Mouse (Mus musculus) hindbrain, embryonic 13.5 days (tissue): ENCODE data around the gene Heatr5a. TPM values are rescaled to one million over a fixed set of nuclear protein-coding genes. Genes with fewer than 3 reads are reported as not detected.

ENCODE experiments used
- ATAC-seq: fragments of 200-750 bp; cut with Nextera tagmentation; 2 replicates; pipeline ENCODE4 v1.8.0; 2017; ENCODE audit warnings: moderate TSS enrichment; ENCODE audit not compliant: low FRiP score
- H3K27ac ChIP-seq: fragments of 300-500 bp; sonication (generic); 2 replicates; pipeline ENCODE4 v1.5.1; 2015; ENCODE audit warnings: inconsistent platforms, mild to moderate bottlenecking, moderate library complexity
- H3K27me3 ChIP-seq: fragments of 300-500 bp; sonication (generic); 2 replicates; pipeline ENCODE4 v1.6.1; 2015; ENCODE audit warnings: mild to moderate bottlenecking, inconsistent platforms
- H3K36me3 ChIP-seq: fragments of 300-500 bp; sonication (generic); 2 replicates; pipeline ENCODE4 v1.6.1; 2015; ENCODE audit warnings: mild to moderate bottlenecking, inconsistent platforms
- H3K4me1 ChIP-seq: fragments of 300-500 bp; sonication (generic); replicated peaks from 2 replicates; pipeline ENCODE4 v1.6.1; 2015; ENCODE audit warnings: inconsistent platforms
- H3K4me2 ChIP-seq: fragments of 300-500 bp; sonication (generic); 2 replicates; pipeline ENCODE4 v1.6.1; 2015; ENCODE audit warnings: inconsistent platforms, mild to moderate bottlenecking, moderate library complexity
- H3K4me3 ChIP-seq: fragments of 300-500 bp; sonication (generic); 2 replicates; pipeline ENCODE4 v1.5.1; 2015; ENCODE audit warnings: mild to moderate bottlenecking, inconsistent platforms
- H3K9ac ChIP-seq: fragments of 300-500 bp; sonication (generic); 2 replicates; pipeline ENCODE4 v1.6.1; 2015; ENCODE audit warnings: mild to moderate bottlenecking, inconsistent platforms
- H3K9me3 ChIP-seq: fragments of 300-500 bp; sonication (generic); 2 replicates; pipeline ENCODE4 v1.6.1; 2016; ENCODE audit warnings: inconsistent platforms
- WGBS: fragments of 180-500 bp; shearing (Covaris S2); methylation state at CpG from one replicate; pipeline ENCODE4 v1.1.7; 2015; 5-methylcytosine and 5-hydroxymethylcytosine counted together
- polyA plus RNA-seq: library from polyadenylated mRNA; unstranded; fragments of >200 nt; fragmentation: Nextera tagmentation; extraction: Ambion mirVana; gene quantifications from 2 replicates; pipeline ENCODE4 v1.2.1, GENCODE M21; 2015

Heatr5a gene
- polyA plus RNA-seq, 1 experiment from 2014 or later = 5.8 TPM

- Histone ChIP-seq H3K4me1 (peaks cover 22% of the 10 kb centered on the region), H3K9ac (peak overlapping the region; percentile 98), H3K4me2 (peak overlapping the region; percentile 78), H3K4me3 (peak overlapping the region; percentile 97), H3K9me3 (no peaks in the 10 kb centered on the region), H3K36me3 (peaks cover 4% of the 10 kb centered on the region), H3K27me3 (no peaks in the 10 kb centered on the region), H3K27ac (peak overlapping the region; percentile 99)
- WGBS = under 1% methylated on average over 12 of the region's 12 CpGs
- ATAC-seq = no peak; the same call in 1 of the 2 replicates
These were observed 141.1 kb downstream of the Heatr5a start for GRCm38 (mm10) chr12:51830077-51830402.

GRCm38 (mm10) chr12:51829290-51830076 is 141.6 kb downstream of the Heatr5a start, which contains the start of gene Hectd1:
TSS of gene Hectd1 (minus strand) at chr12:51829536.
- Histone ChIP-seq H3K9ac (peak within 1 kb of the TSS; percentile 98), H3K4me2 (peak within 1 kb of the TSS; percentile 78), H3K4me1 (peaks cover 22% of the 10 kb centered on the region), H3K27ac (peak within 1 kb of the TSS; percentile 99), H3K9me3 (no peaks in the 10 kb centered on the region), H3K27me3 (no peaks in the 10 kb centered on the region), H3K4me3 (peak within 1 kb of the TSS; percentile 97), H3K36me3 (peaks cover 10% of the 10 kb centered on the region)
- ATAC-seq = peak; percentile 93
- under 1% methylated on average over 58 of the region's 114 CpGs for WGBS

GRCm38 (mm10) chr12:51828716-51829289 is 142.3 kb downstream of the Heatr5a start:
- peak overlapping the region; percentile 78 for H3K4me2 ChIP-seq
- peaks cover 14% of the 10 kb centered on the region for H3K36me3 ChIP-seq
- H3K4me1 ChIP-seq = peaks cover 22% of the 10 kb centered on the region
- H3K9ac ChIP-seq = peak overlapping the region; percentile 98
- peak overlapping the region; percentile 97 for H3K4me3 ChIP-seq
- no peaks in the 10 kb centered on the region for H3K27me3 ChIP-seq
- peak; percentile 29 for ATAC-seq
- WGBS = under 1% methylated on average over 65 of the region's 66 CpGs
- H3K9me3 ChIP-seq = no peaks in the 10 kb centered on the region
- peak overlapping the region; percentile 99 for H3K27ac ChIP-seq

GRCm38 (mm10) chr12:51827958-51828650 is 143.0 kb downstream of the Heatr5a start:
- H3K4me3 ChIP-seq = peak overlapping the region; percentile 97
- peak overlapping the region; percentile 78 for H3K4me2 ChIP-seq
- no peaks in the 10 kb centered on the region for H3K27me3 ChIP-seq
- peaks cover 14% of the 10 kb centered on the region for H3K36me3 ChIP-seq
- H3K4me1 ChIP-seq = peaks cover 24% of the 10 kb centered on the region
- peak overlapping the region; percentile 98 for H3K9ac ChIP-seq
- 30% methylated on average over 6 of the region's 6 CpGs for WGBS
- no peak for ATAC-seq
- H3K9me3 ChIP-seq = no peaks in the 10 kb centered on the region
- peak overlapping the region; percentile 99 for H3K27ac ChIP-seq

Other genes with a start within 250 kb of the Heatr5a start
- 36.8 and 38.9 TPM in 2 replicates for gene Hectd1, start 141.8 kb downstream of the Heatr5a start, polyA plus RNA-seq
- 16.5 and 18.5 TPM in 2 replicates for gene Dtd2, start 35.2 kb upstream of the Heatr5a start, polyA plus RNA-seq
- gene Gpr33, start 56.7 kb upstream of the Heatr5a start, polyA plus RNA-seq = not detected in 2 replicates
- 8.3 and 8.5 TPM in 2 replicates for gene Nubpl, start 126.4 kb upstream of the Heatr5a start, polyA plus RNA-seq